Mouse (Mus musculus) heart, postnatal 0 days (tissue): ENCODE results near the gene Nkx2-3. TPM values are rescaled to one million over a fixed set of nuclear protein-coding genes. Genes with fewer than 3 reads are reported as not detected.

Source experiments
- ATAC-seq: fragments of 200-750 bp; cut with Nextera tagmentation; 2 replicates; pipeline ENCODE4 v1.8.0; 2017; ENCODE audit warnings: low read depth, moderate number of reproducible peaks, moderate library complexity; ENCODE audit not compliant: insufficient read depth
- DNase-seq: peaks from one replicate; pipeline ENCODE4 v3.0.0-alpha.2; 2016; ENCODE audit warnings: low spot score
- H3K27ac ChIP-seq: fragments of 300-500 bp; sonication (generic); 2 replicates; pipeline ENCODE4 v1.5.1; 2014; ENCODE audit warnings: low read depth, mild to moderate bottlenecking
- H3K27me3 ChIP-seq: fragments of 300-500 bp; sonication (generic); 2 replicates; pipeline ENCODE4 v1.6.1; 2014; ENCODE audit warnings: low read length, mixed read lengths; ENCODE audit not compliant: control insufficient read depth, insufficient read depth
- H3K36me3 ChIP-seq: fragments of 300-500 bp; sonication (generic); replicated peaks from 2 replicates; pipeline ENCODE4 v1.6.1; 2014; ENCODE audit warnings: low read length, mixed read lengths; ENCODE audit not compliant: control insufficient read depth, insufficient read depth
- H3K4me1 ChIP-seq: fragments of 300-500 bp; sonication (generic); 2 replicates; pipeline ENCODE4 v1.6.1; 2014; ENCODE audit warnings: antibody characterized with exemption; ENCODE audit not compliant: control insufficient read depth, insufficient read depth
- H3K4me2 ChIP-seq: fragments of 300-500 bp; sonication (generic); 2 replicates; pipeline ENCODE4 v1.6.1; 2014; ENCODE audit warnings: low read depth, mild to moderate bottlenecking, low read length, moderate library complexity
- H3K4me3 ChIP-seq: fragments of 300-500 bp; sonication (generic); 2 replicates; pipeline ENCODE4 v1.5.1; 2014; ENCODE audit warnings: low read depth, low read length
- H3K9ac ChIP-seq: fragments of 300-500 bp; sonication (generic); replicated peaks from 2 replicates; pipeline ENCODE4 v1.6.1; 2014; ENCODE audit warnings: low read depth, low read length, mixed read lengths
- H3K9me3 ChIP-seq: fragments of 300-500 bp; sonication (generic); replicated peaks from 2 replicates; pipeline ENCODE4 v1.6.1; 2016; ENCODE audit warnings: low read length; ENCODE audit not compliant: control insufficient read depth
- CTCF ChIP-seq: IDR thresholded peaks from 2 replicates; pipeline ENCODE4 v1.5.1; 2016; ENCODE audit warnings: antibody characterized with exemption, control low read depth, low read depth
- EP300 ChIP-seq: IDR thresholded peaks from 2 replicates; pipeline ENCODE4 v1.6.1; 2016; ENCODE audit warnings: antibody characterized with exemption, low read depth
- WGBS: fragments of 180-500 bp; shearing (Covaris S2); extraction: QIAGEN DNeasy Blood & Tissue Kit; methylation state at CpG from one replicate; pipeline ENCODE4 v1.1.7; 2014; 5-methylcytosine and 5-hydroxymethylcytosine counted together
- polyA plus RNA-seq: library from polyadenylated mRNA; unstranded; fragments of >200 nt; fragmentation: Nextera tagmentation; extraction: Ambion mirVana; gene quantifications from 2 replicates; pipeline ENCODE4 v1.2.1, GENCODE M21; 2015
- total RNA-seq: library from RNA; depleted of rRNA; stranded (reverse); fragments of >200 nt; gene quantifications from 2 replicates; pipeline ENCODE4 v1.2.3, GENCODE M21; 2014; ENCODE audit warnings: low replicate concordance

The Nkx2-3 gene
- total and polyA plus RNA-seq, 2 experiments from 2014 or later, result 0.15 TPM; not detected in 1

- WGBS, result 10% methylated on average over 18 of the region's 18 CpGs
Observed at GRCm38 (mm10) chr19:43619916-43620479, 7.9 kb downstream of the Nkx2-3 start.

DNA sequence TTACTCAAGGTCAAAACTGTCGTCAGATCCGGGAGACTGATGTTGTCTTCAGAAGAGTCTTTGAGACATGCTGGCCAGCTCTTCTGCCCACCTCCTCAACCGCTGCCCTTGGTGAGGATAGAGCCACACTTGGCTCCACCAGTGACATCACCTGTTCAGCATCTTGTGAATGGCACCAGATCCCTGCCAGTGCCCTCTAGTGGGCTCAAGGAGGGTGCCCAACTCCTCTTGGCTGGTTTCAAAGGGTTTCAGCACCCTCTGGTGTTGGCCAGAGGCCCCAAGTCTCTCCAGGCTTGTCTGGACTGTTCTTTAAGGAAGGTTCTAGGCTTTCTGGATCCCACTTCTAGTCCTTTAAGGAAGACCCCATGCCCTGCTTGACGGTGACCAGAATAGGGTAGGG lies 11.8 kb downstream of the Nkx2-3 start:
- DNase-seq (no peak), ATAC-seq (no peak)
- peak; percentile 71 for TF ChIP-seq CTCF
- TF ChIP-seq EP300, result no peak
- H3K36me3 ChIP-seq, result no peaks in the 10 kb centered on the region
- WGBS, result 38% methylated on average over 4 of the region's 4 CpGs
- H3K27me3 ChIP-seq, result peaks cover 80% of the 10 kb centered on the region
- no peak overlapping the region for H3K4me2 ChIP-seq
- no peaks in the 10 kb centered on the region for H3K4me1 ChIP-seq
- H3K27ac ChIP-seq, result no peak overlapping the region
- no peak overlapping the region for H3K4me3 ChIP-seq
- no peaks in the 10 kb centered on the region for H3K9me3 ChIP-seq
- H3K9ac ChIP-seq, result no peak overlapping the region

More at GRCm38 (mm10) chr19:43619916-43620479, 7.9 kb downstream of the Nkx2-3 start:
- Histone ChIP-seq H3K27me3 (peaks cover 100% of the 10 kb centered on the region), H3K4me2 (no peak overlapping the region), H3K9ac (no peak overlapping the region), H3K4me3 (no peak overlapping the region), H3K27ac (no peak overlapping the region), H3K36me3 (no peaks in the 10 kb centered on the region), H3K4me1 (no peaks in the 10 kb centered on the region), H3K9me3 (no peaks in the 10 kb centered on the region)
- TF ChIP-seq EP300, result no peak
- TF ChIP-seq CTCF, result no peak
- ATAC-seq (no peak), DNase-seq (no peak)

DNA sequence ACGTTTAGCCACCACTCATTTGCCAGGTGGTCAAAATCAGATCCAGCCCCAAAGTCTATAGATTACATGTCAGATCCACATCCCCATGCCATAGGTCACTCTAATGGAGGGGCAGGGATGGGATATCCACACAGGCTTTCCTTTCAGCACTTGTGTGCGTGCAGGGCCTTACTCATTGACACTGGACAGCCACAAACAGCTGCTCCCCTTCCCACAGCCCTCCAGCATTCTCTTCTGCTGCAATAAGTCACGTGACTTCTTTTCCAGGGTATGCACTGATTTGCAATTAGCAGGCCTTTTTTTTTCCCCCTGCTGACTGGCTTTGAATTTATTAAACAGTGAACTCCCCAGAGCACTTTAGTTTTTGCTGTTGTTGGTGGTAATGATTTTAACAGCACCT lies 14.0 kb downstream of the Nkx2-3 start:
- DNase-seq (no peak), ATAC-seq (no peak)
- Histone ChIP-seq H3K9ac (no peak overlapping the region), H3K4me1 (no peaks in the 10 kb centered on the region), H3K9me3 (no peaks in the 10 kb centered on the region), H3K4me3 (no peak overlapping the region), H3K4me2 (no peak overlapping the region), H3K27me3 (peaks cover 68% of the 10 kb centered on the region), H3K27ac (no peak overlapping the region), H3K36me3 (no peaks in the 10 kb centered on the region)
- WGBS, result 30% methylated on average over 3 of the region's 3 CpGs
- no peak for TF ChIP-seq CTCF
- no peak for TF ChIP-seq EP300

DNA sequence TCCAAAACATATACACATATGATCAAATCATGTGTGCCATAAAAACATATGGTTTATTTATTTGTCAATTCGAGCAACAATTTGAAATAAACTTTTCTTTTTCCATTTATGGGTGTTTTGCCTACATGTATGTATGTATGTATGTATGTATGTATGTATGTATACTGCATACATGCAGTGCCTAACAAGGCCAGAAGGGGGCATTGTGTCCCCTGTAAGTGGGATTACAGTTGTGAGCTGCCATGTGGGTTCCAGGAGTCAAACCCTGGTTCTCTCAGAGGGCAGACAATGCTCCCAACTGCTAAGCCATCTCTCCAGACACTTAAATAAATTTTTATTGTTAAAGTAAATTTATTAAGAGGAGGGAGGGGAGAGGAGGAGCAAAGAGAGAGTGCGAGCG lies 15.2 kb downstream of the Nkx2-3 start:
- H3K27ac ChIP-seq, result no peak overlapping the region
- no peak overlapping the region for H3K4me3 ChIP-seq
- H3K4me1 ChIP-seq, result no peaks in the 10 kb centered on the region
- H3K9me3 ChIP-seq, result no peaks in the 10 kb centered on the region
- WGBS, result 80% methylated on average over 3 of the region's 3 CpGs
- ATAC-seq (no peak), DNase-seq (no peak)
- no peaks in the 10 kb centered on the region for H3K36me3 ChIP-seq
- H3K4me2 ChIP-seq, result no peak overlapping the region
- H3K27me3 ChIP-seq, result peaks cover 56% of the 10 kb centered on the region
- TF ChIP-seq EP300, result no peak
- TF ChIP-seq CTCF, result no peak
- H3K9ac ChIP-seq, result no peak overlapping the region

DNA sequence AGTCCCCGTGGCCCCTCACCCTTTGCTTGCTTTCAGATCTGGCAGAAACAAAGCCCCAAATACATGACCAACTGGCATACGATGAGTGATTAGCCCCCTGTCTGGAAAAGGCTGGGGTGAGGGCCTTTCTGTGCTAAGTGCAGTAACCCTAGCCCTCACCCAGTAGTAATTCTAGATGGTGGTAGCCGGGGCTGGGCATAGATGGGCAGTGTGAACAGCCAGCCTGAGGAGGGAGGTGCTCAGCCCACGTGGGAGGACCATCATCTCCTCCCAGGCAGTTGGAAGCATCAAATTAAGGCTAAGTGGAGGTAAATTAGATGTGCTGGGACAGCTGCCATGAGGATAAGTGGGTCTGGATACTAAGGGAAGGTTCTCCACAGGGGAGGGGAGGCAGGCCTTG lies 17.0 kb downstream of the Nkx2-3 start:
- Histone ChIP-seq H3K27me3 (peaks cover 38% of the 10 kb centered on the region), H3K4me1 (no peaks in the 10 kb centered on the region), H3K9me3 (no peaks in the 10 kb centered on the region), H3K4me2 (no peak overlapping the region), H3K27ac (no peak overlapping the region), H3K9ac (no peak overlapping the region), H3K4me3 (no peak overlapping the region), H3K36me3 (no peaks in the 10 kb centered on the region)
- 34% methylated on average over 4 of the region's 4 CpGs for WGBS
- DNase-seq (no peak), ATAC-seq (no peak)
- TF ChIP-seq CTCF (no peak), EP300 (no peak)
